Mouse (Mus musculus) limb, embryonic 14.5 days (tissue): ENCODE results near the gene Kcnj12. TPM values are rescaled to one million over a fixed set of nuclear protein-coding genes. Genes with fewer than 3 reads are reported as not detected.

Experiments
- ATAC-seq: fragments of 200-750 bp; cut with Nextera tagmentation; 2 replicates; pipeline ENCODE4 v1.8.0; 2017; ENCODE audit warnings: low read depth, moderate number of reproducible peaks, moderate TSS enrichment; ENCODE audit not compliant: low FRiP score
- DNase-seq: peaks from one replicate; pipeline ENCODE4 v3.0.0-alpha.2; 2015; ENCODE audit warnings: low spot score
- H3K27ac ChIP-seq: fragments of 300-500 bp; sonication (generic); replicated peaks from 2 replicates; pipeline ENCODE4 v1.5.1; 2014; ENCODE audit warnings: low read depth, mild to moderate bottlenecking, low read length, moderate library complexity, mixed read lengths
- H3K27me3 ChIP-seq: fragments of 300-500 bp; sonication (generic); 2 replicates; pipeline ENCODE4 v1.6.1; 2014; ENCODE audit warnings: low read length, mixed read lengths; ENCODE audit not compliant: control insufficient read depth, insufficient read depth
- H3K36me3 ChIP-seq: fragments of 300-500 bp; sonication (generic); 2 replicates; pipeline ENCODE4 v1.6.1; 2014; ENCODE audit warnings: mild to moderate bottlenecking, low read length, moderate library complexity, mixed read lengths; ENCODE audit not compliant: control insufficient read depth, insufficient read depth
- H3K4me1 ChIP-seq: fragments of 300-500 bp; sonication (generic); 2 replicates; pipeline ENCODE4 v1.6.1; 2014; ENCODE audit warnings: antibody characterized with exemption, low read length, mixed read lengths; ENCODE audit not compliant: control insufficient read depth, insufficient read depth
- H3K4me2 ChIP-seq: fragments of 300-500 bp; sonication (generic); replicated peaks from 2 replicates; pipeline ENCODE4 v1.6.1; 2014; ENCODE audit warnings: low read depth, mild to moderate bottlenecking, low read length, moderate library complexity; ENCODE audit not compliant: severe bottlenecking
- H3K4me3 ChIP-seq: fragments of 300-500 bp; sonication (generic); replicated peaks from 2 replicates; pipeline ENCODE4 v1.5.1; 2014; ENCODE audit warnings: low read length
- H3K9ac ChIP-seq: fragments of 300-500 bp; sonication (generic); 2 replicates; pipeline ENCODE4 v1.6.1; 2014; ENCODE audit warnings: mild to moderate bottlenecking, low read depth, low read length, moderate library complexity; ENCODE audit not compliant: severe bottlenecking
- H3K9me3 ChIP-seq: fragments of 300-500 bp; sonication (generic); 2 replicates; pipeline ENCODE4 v1.6.1; 2016; ENCODE audit warnings: low read length; ENCODE audit not compliant: control insufficient read depth
- POLR2A ChIP-seq: fragments of 200-500 bp; IDR thresholded peaks from 2 replicates; pipeline ENCODE4 v1.8.0; 2012; ENCODE audit warnings: inconsistent platforms, mild to moderate bottlenecking, moderate library complexity, borderline replicate concordance; ENCODE audit not compliant: insufficient read depth, insufficient read length; ENCODE audit errors: extremely low read depth
- WGBS: fragments of 180-500 bp; shearing (Covaris S2); extraction: QIAGEN DNeasy Blood & Tissue Kit; methylation state at CpG from one replicate; pipeline ENCODE4 v1.1.7; 2014; 5-methylcytosine and 5-hydroxymethylcytosine counted together
- polyA plus RNA-seq, 2 experiments: library from polyadenylated mRNA; depleted of rRNA in 1 of 2; stranded (reverse) in 1 of 2; unstranded in 1 of 2; fragments of >200 nt; fragmentation: Nextera tagmentation in 1 of 2; extraction: Ambion mirVana in 1 of 2; gene quantifications; 2 replicates each; pipeline versions ENCODE4 v1.2.1 to v1.2.3; 2012 to 2014

Gene Kcnj12
- polyA plus RNA-seq, 2 experiments: 0.47 to 0.62 TPM

- WGBS: 79% methylated on average over 5 of the region's 5 CpGs
- DNase-seq: no peak
- no peaks in the 10 kb centered on the region for H3K36me3 ChIP-seq
- no peak for ATAC-seq
- TF ChIP-seq POLR2A: no peak
- H3K4me2 ChIP-seq: no peak overlapping the region
- no peak overlapping the region for H3K27ac ChIP-seq
- H3K4me3 ChIP-seq: no peak overlapping the region
- H3K4me1 ChIP-seq: no peaks in the 10 kb centered on the region
- H3K9me3 ChIP-seq: no peaks in the 10 kb centered on the region
- no peaks in the 10 kb centered on the region for H3K27me3 ChIP-seq
- no peak overlapping the region for H3K9ac ChIP-seq
Observed at GRCm38 (mm10) chr11:61044741-61045140, 22.4 kb downstream of the Kcnj12 start.

- 78% methylated on average over 5 of the region's 5 CpGs for WGBS
- TF ChIP-seq POLR2A: no peak
- no peak overlapping the region for H3K27ac ChIP-seq
- no peak overlapping the region for H3K9ac ChIP-seq
- no peaks in the 10 kb centered on the region for H3K9me3 ChIP-seq
- H3K36me3 ChIP-seq: no peaks in the 10 kb centered on the region
- no peak overlapping the region for H3K4me2 ChIP-seq
- H3K4me3 ChIP-seq: no peak overlapping the region
- DNase-seq: no peak
- H3K27me3 ChIP-seq: no peaks in the 10 kb centered on the region
- ATAC-seq: no peak
- no peaks in the 10 kb centered on the region for H3K4me1 ChIP-seq
Observed at GRCm38 (mm10) chr11:61047441-61047840, 25.1 kb downstream of the Kcnj12 start.

GRCm38 (mm10) chr11:61051151-61051550 is 28.8 kb downstream of the Kcnj12 start:
- Histone ChIP-seq H3K4me2 (no peak overlapping the region), H3K9me3 (no peaks in the 10 kb centered on the region), H3K9ac (no peak overlapping the region), H3K4me1 (no peaks in the 10 kb centered on the region), H3K36me3 (no peaks in the 10 kb centered on the region), H3K4me3 (no peak overlapping the region), H3K27me3 (no peaks in the 10 kb centered on the region), H3K27ac (no peak overlapping the region)
- WGBS: 39% methylated on average over 8 of the region's 8 CpGs
- no peak for TF ChIP-seq POLR2A
- DNase-seq: no peak
- ATAC-seq: no peak

GRCm38 (mm10) chr11:61056871-61057270 is 34.5 kb downstream of the Kcnj12 start:
- no peak overlapping the region for H3K4me3 ChIP-seq
- H3K9ac ChIP-seq: no peak overlapping the region
- H3K27ac ChIP-seq: no peak overlapping the region
- H3K4me2 ChIP-seq: no peak overlapping the region
- no peaks in the 10 kb centered on the region for H3K9me3 ChIP-seq
- DNase-seq: no peak
- WGBS: 61% methylated on average over 5 of the region's 5 CpGs
- no peaks in the 10 kb centered on the region for H3K4me1 ChIP-seq
- H3K27me3 ChIP-seq: no peaks in the 10 kb centered on the region
- H3K36me3 ChIP-seq: no peaks in the 10 kb centered on the region
- TF ChIP-seq POLR2A: no peak
- ATAC-seq: no peak

- H3K27me3 ChIP-seq: no peaks in the 10 kb centered on the region
- TF ChIP-seq POLR2A: no peak
- no peak overlapping the region for H3K4me2 ChIP-seq
- WGBS: 71% methylated on average over 10 of the region's 10 CpGs
- no peaks in the 10 kb centered on the region for H3K9me3 ChIP-seq
- ATAC-seq (no peak), DNase-seq (no peak)
- no peaks in the 10 kb centered on the region for H3K36me3 ChIP-seq
- no peak overlapping the region for H3K27ac ChIP-seq
- H3K4me3 ChIP-seq: no peak overlapping the region
- no peaks in the 10 kb centered on the region for H3K4me1 ChIP-seq
- no peak overlapping the region for H3K9ac ChIP-seq
Observed at GRCm38 (mm10) chr11:61059691-61060457, 37.5 kb downstream of the Kcnj12 start.
